Mouse (Mus musculus): ENCODE measurements around the gene Gm49450. TPM values are rescaled to one million over a fixed set of nuclear protein-coding genes. Genes with fewer than 3 reads are reported as not detected.

Gene Gm49450
- polyA plus RNA-seq, 1 experiment from 2014 or later = not detected

- WGBS = 5% methylated on average over 9 of the region's 9 CpGs
- Histone ChIP-seq H3K27ac (peak overlapping the region; percentile 92), H3K27me3 (ENCODE audit: poor library complexity, severe bottlenecking) (peaks cover 15% of the 10 kb centered on the region; the same call in 1 of the 2 replicates), H3K9me3 (no peaks in the 10 kb centered on the region), H3K36me3 (replicated peaks) (no peaks in the 10 kb centered on the region), H3K4me3 (peak overlapping the region; percentile 49), H3K4me1 (peaks cover 74% of the 10 kb centered on the region)
- DNase-seq (ENCODE audit: extremely low spot score, low spot score) = no peak
Measured at GRCm38 (mm10) chr15:98991540-98992050, 38.2 kb upstream of the Gm49450 start.

- H3K4me1 ChIP-seq = peaks cover 81% of the 10 kb centered on the region
- peak; percentile 48 for DNase-seq (ENCODE audit: extremely low spot score, low spot score)
- 15% methylated on average over 15 of the region's 15 CpGs for WGBS
Measured at GRCm38 (mm10) chr15:98990669-98991539, 37.6 kb upstream of the Gm49450 start.

GRCm38 (mm10) chr15:98989701-98990430 is 36.5 kb upstream of the Gm49450 start:
- WGBS = 25% methylated on average over 12 of the region's 12 CpGs
- Histone ChIP-seq H3K27ac (peak overlapping the region; percentile 92), H3K36me3 (replicated peaks) (no peaks in the 10 kb centered on the region), H3K4me1 (peaks cover 92% of the 10 kb centered on the region), H3K27me3 (ENCODE audit: poor library complexity, severe bottlenecking) (peaks cover 15% of the 10 kb centered on the region; the same call in 1 of the 2 replicates), H3K4me3 (peak overlapping the region; percentile 49; the same call in 1 of the 2 replicates), H3K9me3 (no peaks in the 10 kb centered on the region)
- DNase-seq (ENCODE audit: extremely low spot score, low spot score) = no peak

More at GRCm38 (mm10) chr15:98990669-98991539, 37.6 kb upstream of the Gm49450 start:
- peak overlapping the region; percentile 92 for H3K27ac ChIP-seq
- H3K27me3 ChIP-seq (ENCODE audit: poor library complexity, severe bottlenecking) = peaks cover 15% of the 10 kb centered on the region; the same call in 1 of the 2 replicates
- H3K36me3 ChIP-seq (replicated peaks) = no peaks in the 10 kb centered on the region
- H3K4me3 ChIP-seq = peak overlapping the region; percentile 49
- H3K9me3 ChIP-seq = no peaks in the 10 kb centered on the region

- Histone ChIP-seq H3K4me1 (peaks cover 100% of the 10 kb centered on the region), H3K9me3 (no peaks in the 10 kb centered on the region), H3K27ac (peak overlapping the region; percentile 92), H3K36me3 (replicated peaks) (no peaks in the 10 kb centered on the region), H3K27me3 (ENCODE audit: poor library complexity, severe bottlenecking) (peaks cover 15% of the 10 kb centered on the region; the same call in 1 of the 2 replicates), H3K4me3 (no peak overlapping the region)
- 66% methylated on average over 3 of the region's 3 CpGs for WGBS
- no peak for DNase-seq (ENCODE audit: extremely low spot score, low spot score)
Measured at GRCm38 (mm10) chr15:98988787-98989186, 35.4 kb upstream of the Gm49450 start.

GRCm38 (mm10) chr15:98987661-98988181 is 34.4 kb upstream of the Gm49450 start:
- peak overlapping the region; percentile 51; the same call in 1 of the 2 replicates for H3K4me3 ChIP-seq
- H3K27me3 ChIP-seq (ENCODE audit: poor library complexity, severe bottlenecking) = peaks cover 15% of the 10 kb centered on the region; the same call in 1 of the 2 replicates
- H3K36me3 ChIP-seq (replicated peaks) = no peaks in the 10 kb centered on the region
- H3K27ac ChIP-seq = peak overlapping the region; percentile 92
- H3K4me1 ChIP-seq = peaks cover 100% of the 10 kb centered on the region
- WGBS = 36% methylated on average over 8 of the region's 8 CpGs
- DNase-seq (ENCODE audit: extremely low spot score, low spot score) = no peak
- no peaks in the 10 kb centered on the region for H3K9me3 ChIP-seq

GRCm38 (mm10) chr15:98987077-98987630 is 33.8 kb upstream of the Gm49450 start:
- WGBS = 6% methylated on average over 7 of the region's 7 CpGs
- DNase-seq (ENCODE audit: extremely low spot score, low spot score) = no peak

GRCm38 (mm10) chr15:98985982-98986715 is 32.8 kb upstream of the Gm49450 start:
- Histone ChIP-seq H3K4me1 (peaks cover 99% of the 10 kb centered on the region), H3K27me3 (ENCODE audit: poor library complexity, severe bottlenecking) (peaks cover 28% of the 10 kb centered on the region), H3K4me3 (peak overlapping the region; percentile 51), H3K36me3 (replicated peaks) (no peaks in the 10 kb centered on the region), H3K9me3 (no peaks in the 10 kb centered on the region), H3K27ac (peak overlapping the region; percentile 92)
- DNase-seq (ENCODE audit: extremely low spot score, low spot score) = no peak
- WGBS = 24% methylated on average over 12 of the region's 12 CpGs

More at GRCm38 (mm10) chr15:98987077-98987630, 33.8 kb upstream of the Gm49450 start:
- Histone ChIP-seq H3K36me3 (replicated peaks) (no peaks in the 10 kb centered on the region), H3K9me3 (no peaks in the 10 kb centered on the region), H3K27me3 (ENCODE audit: poor library complexity, severe bottlenecking) (peaks cover 18% of the 10 kb centered on the region), H3K4me3 (peak overlapping the region; percentile 51), H3K4me1 (peaks cover 100% of the 10 kb centered on the region), H3K27ac (peak overlapping the region; percentile 92)

- H3K27me3 ChIP-seq (ENCODE audit: poor library complexity, severe bottlenecking) = peaks cover 29% of the 10 kb centered on the region
- H3K4me1 ChIP-seq = peaks cover 94% of the 10 kb centered on the region
- peak; percentile 69 for DNase-seq (ENCODE audit: extremely low spot score, low spot score)
- H3K36me3 ChIP-seq (replicated peaks) = no peaks in the 10 kb centered on the region
- H3K4me3 ChIP-seq = peak overlapping the region; percentile 51
- H3K27ac ChIP-seq = peak overlapping the region; percentile 92
- WGBS = 5% methylated on average over 29 of the region's 29 CpGs
- no peaks in the 10 kb centered on the region for H3K9me3 ChIP-seq
Measured at GRCm38 (mm10) chr15:98985240-98985981, 32.1 kb upstream of the Gm49450 start.

- WGBS = 39% methylated on average over 6 of the region's 6 CpGs
- DNase-seq (ENCODE audit: extremely low spot score, low spot score) = no peak
- Histone ChIP-seq H3K27me3 (ENCODE audit: poor library complexity, severe bottlenecking) (peaks cover 29% of the 10 kb centered on the region), H3K36me3 (replicated peaks) (no peaks in the 10 kb centered on the region), H3K27ac (peak overlapping the region; percentile 92), H3K4me3 (peak overlapping the region; percentile 51), H3K9me3 (no peaks in the 10 kb centered on the region), H3K4me1 (peaks cover 93% of the 10 kb centered on the region)
Measured at GRCm38 (mm10) chr15:98984681-98985080, 31.3 kb upstream of the Gm49450 start.

- H3K4me1 ChIP-seq = peaks cover 89% of the 10 kb centered on the region
- H3K36me3 ChIP-seq (replicated peaks) = no peaks in the 10 kb centered on the region
- H3K4me3 ChIP-seq = peak overlapping the region; percentile 51
- peak overlapping the region; percentile 92 for H3K27ac ChIP-seq
- H3K27me3 ChIP-seq (ENCODE audit: poor library complexity, severe bottlenecking) = peaks cover 22% of the 10 kb centered on the region
- no peaks in the 10 kb centered on the region for H3K9me3 ChIP-seq
- WGBS = 32% methylated on average over 16 of the region's 16 CpGs
- peak; percentile 69 for DNase-seq (ENCODE audit: extremely low spot score, low spot score)
Measured at GRCm38 (mm10) chr15:98983431-98984081, 30.2 kb upstream of the Gm49450 start.

GRCm38 (mm10) chr15:98982100-98982499 is 28.7 kb upstream of the Gm49450 start:
- H3K27me3 ChIP-seq (ENCODE audit: poor library complexity, severe bottlenecking) = peaks cover 23% of the 10 kb centered on the region
- WGBS = 89% methylated on average over 6 of the region's 6 CpGs
- no peak for DNase-seq (ENCODE audit: extremely low spot score, low spot score)
- no peak overlapping the region for H3K4me3 ChIP-seq
- H3K27ac ChIP-seq = peak overlapping the region; percentile 68; the same call in 1 of the 2 replicates
- no peaks in the 10 kb centered on the region for H3K9me3 ChIP-seq
- H3K36me3 ChIP-seq (replicated peaks) = no peaks in the 10 kb centered on the region
- peaks cover 89% of the 10 kb centered on the region for H3K4me1 ChIP-seq
